Mouse (Mus musculus): Measurements from ENCODE around the gene Gpr82. TPM values are rescaled to one million over a fixed set of nuclear protein-coding genes. Genes with fewer than 3 reads are reported as not detected.

Gene Gpr82
- not detected for total RNA-seq (2021)

- DNase-seq (ENCODE audit: extremely low spot score in 1 of 2, low spot score in 1 of 2): no peak
Observed at GRCm38 (mm10) chrX:13661063-13661462, at the start of gene Gpr82. Gpr82 (plus strand) TSS chrX:13661363.

GRCm38 (mm10) chrX:13612115-13612514, 49.0 kb upstream of the Gpr82 start:
- no peak for DNase-seq (ENCODE audit: extremely low spot score in 1 of 2, low spot score in 1 of 2)

DNA sequence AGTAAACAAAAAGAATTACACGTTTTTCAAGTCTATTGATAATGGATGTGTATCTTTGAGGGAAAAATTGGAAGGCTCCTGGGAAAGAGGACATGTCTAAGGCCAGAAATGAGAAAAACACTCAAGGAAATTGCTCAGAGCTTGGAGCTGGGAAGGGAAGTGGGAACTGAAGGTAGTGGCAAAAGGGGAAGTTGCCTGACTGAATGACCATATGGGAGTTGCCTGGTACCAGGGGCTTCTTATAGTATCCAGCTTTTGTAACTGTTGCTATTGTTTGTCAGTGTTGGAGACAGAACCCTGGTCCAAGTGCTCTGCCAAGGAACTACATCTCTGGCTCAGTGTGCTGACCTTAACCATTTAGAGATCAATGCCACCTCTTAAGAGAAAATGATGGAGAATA, 44.4 kb upstream of the Gpr82 start:
- DNase-seq (ENCODE audit: extremely low spot score in 1 of 2, low spot score in 1 of 2): no peak

DNA sequence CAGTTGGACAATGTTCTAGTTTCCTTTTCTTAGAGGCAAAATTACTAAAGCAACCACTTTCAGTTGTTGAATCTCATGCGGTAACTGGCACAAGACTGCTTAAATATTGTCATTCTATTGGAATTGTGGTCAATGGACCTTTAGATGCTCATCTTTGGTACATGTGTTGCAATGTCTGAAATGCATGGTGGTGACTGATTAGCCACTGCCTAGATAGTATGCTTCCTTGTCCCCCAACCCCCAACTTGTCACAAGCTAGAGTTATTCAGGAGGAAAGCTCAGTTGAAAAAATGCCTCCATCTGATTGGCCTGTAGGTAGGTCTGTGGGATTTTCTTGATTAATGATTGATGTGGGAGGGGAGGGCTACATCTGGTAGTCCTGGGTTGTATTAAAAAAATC, 43.9 kb upstream of the Gpr82 start:
- no peak for DNase-seq (ENCODE audit: extremely low spot score in 1 of 2, low spot score in 1 of 2)

DNA sequence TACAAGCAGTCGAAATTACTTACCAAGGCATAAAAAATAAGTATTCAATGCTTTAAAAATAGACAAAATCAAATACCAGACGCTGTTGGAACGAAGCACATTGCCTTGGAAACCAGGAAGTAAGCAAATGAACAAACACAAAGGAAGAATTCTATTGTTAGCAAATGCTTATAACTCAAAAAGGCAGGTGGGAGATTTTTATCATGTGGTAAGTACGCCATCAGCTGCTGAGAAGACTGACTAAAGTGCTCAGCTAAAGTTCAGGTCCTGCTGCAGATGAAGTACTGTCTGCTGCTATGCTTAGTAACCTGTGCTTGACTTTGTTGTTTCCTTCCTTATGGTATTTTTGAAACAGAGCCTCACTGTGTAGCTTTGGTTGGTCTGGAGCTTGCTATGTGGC, 42.7 kb upstream of the Gpr82 start:
- DNase-seq (ENCODE audit: extremely low spot score in 1 of 2, low spot score in 1 of 2): no peak

DNA sequence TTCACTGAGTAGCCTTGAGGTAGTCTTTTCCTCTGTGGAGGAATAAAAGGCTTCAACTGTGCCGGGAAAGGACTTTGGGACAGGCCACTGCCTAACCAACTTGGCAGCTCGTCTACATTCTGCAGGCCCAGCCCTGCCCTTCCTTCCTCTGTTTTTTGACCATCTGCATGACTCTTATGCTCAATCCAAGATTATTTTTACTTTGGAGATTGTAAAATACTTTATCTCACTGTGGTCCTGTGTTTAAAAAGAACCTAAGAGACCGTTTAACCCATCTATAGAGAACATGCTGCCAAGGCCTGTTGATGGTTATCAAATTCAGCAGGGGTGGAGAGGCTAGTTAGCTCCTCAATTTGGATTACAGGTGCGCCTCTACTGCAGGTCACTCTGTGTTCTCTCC, 39.7 kb upstream of the Gpr82 start:
- no peak for DNase-seq (ENCODE audit: extremely low spot score in 1 of 2, low spot score in 1 of 2)

GRCm38 (mm10) chrX:13622654-13623053, 38.5 kb upstream of the Gpr82 start:
- DNase-seq (ENCODE audit: extremely low spot score in 1 of 2, low spot score in 1 of 2): no peak

GRCm38 (mm10) chrX:13631599-13632283, 29.4 kb upstream of the Gpr82 start, which contains the start of gene Gpr34:
Gpr34 (plus strand) TSS chrX:13632089.
- DNase-seq (ENCODE audit: extremely low spot score in 1 of 2, low spot score in 1 of 2): no peak

GRCm38 (mm10) chrX:13636398-13636797, 24.8 kb upstream of the Gpr82 start:
- no peak for DNase-seq (ENCODE audit: extremely low spot score in 1 of 2, low spot score in 1 of 2)

DNA sequence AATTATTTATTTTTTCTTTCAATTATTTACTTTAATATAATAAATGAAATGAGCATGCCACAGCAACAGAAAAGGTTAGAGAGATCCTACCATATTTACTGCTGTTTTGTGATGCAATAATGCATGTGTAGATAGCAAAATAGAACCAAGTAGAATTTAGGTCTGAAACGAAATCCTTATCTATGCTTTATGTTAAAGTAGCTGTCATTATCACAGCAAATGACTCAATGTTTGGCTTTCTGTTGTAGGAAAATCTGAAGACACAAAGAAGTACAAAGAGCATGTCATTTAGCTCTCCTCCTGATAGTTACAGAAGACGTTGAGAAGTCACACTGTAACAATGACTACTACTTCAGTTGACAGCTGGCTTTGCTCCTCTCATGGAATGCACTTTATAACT, 22.3 kb upstream of the Gpr82 start:
- DNase-seq (ENCODE audit: extremely low spot score in 1 of 2, low spot score in 1 of 2): no peak

GRCm38 (mm10) chrX:13651889-13652288, 9.3 kb upstream of the Gpr82 start:
- DNase-seq (ENCODE audit: extremely low spot score in 1 of 2, low spot score in 1 of 2): no peak

DNA sequence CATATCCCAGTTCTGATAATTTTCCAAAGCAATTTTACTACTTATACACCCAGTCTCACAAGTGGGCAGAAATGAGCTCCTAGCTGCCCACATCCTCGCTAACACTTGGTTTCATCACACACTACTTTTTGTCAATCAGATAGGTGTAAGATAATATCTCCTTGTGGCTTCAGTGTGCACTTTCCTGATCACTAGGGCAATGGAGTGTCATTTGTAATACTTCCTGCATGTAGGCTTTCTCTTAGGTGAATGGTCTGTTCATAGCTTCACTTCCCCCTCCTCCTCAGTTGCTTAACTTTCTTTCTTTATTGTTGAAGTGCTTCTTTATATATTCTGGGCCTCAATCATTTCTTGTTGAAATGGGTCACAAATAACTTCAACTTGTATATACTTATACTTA, 8.9 kb upstream of the Gpr82 start:
- DNase-seq (ENCODE audit: extremely low spot score in 1 of 2, low spot score in 1 of 2): no peak

GRCm38 (mm10) chrX:13655005-13655421, 6.2 kb upstream of the Gpr82 start:
- DNase-seq (ENCODE audit: extremely low spot score in 1 of 2, low spot score in 1 of 2): no peak

- DNase-seq (ENCODE audit: extremely low spot score in 1 of 2, low spot score in 1 of 2): no peak
Observed at GRCm38 (mm10) chrX:13655906-13656305, 5.3 kb upstream of the Gpr82 start.

GRCm38 (mm10) chrX:13656721-13657120, 4.4 kb upstream of the Gpr82 start:
- peak in 1 of 2 experiments; percentile 77 for DNase-seq (ENCODE audit: extremely low spot score in 1 of 2, low spot score in 1 of 2)

DNA sequence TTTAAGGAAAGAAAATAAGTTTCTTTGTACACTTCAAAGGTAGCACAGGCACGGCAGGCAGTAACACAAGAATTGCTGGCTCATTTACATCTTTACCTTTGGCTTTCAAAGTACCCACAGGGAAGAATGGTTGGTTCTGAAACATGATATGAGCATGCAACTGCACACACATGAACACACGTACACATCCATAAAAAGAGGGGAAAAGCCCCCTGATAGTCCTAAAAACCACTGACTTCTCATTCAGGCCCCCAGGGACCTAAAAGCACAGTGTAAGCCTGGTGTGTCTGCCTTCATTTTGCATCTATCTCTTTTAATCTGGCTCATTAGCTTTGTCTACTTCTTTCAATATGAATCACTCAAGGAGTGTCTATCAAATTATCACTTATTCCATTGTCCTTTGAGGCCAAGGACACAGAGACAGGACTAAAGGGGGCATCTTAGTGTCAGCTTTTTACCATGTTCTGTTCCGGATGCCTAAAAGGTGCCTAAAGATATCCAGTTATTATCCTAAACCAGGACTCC, 2.5 kb upstream of the Gpr82 start:
- no peak for DNase-seq (ENCODE audit: extremely low spot score in 1 of 2, low spot score in 1 of 2)

GRCm38 (mm10) chrX:13659201-13659890, 1.8 kb upstream of the Gpr82 start:
- no peak for DNase-seq (ENCODE audit: extremely low spot score in 1 of 2, low spot score in 1 of 2)

- no peak for DNase-seq (ENCODE audit: extremely low spot score in 1 of 2, low spot score in 1 of 2)
Observed at GRCm38 (mm10) chrX:13668867-13669266, 7.7 kb downstream of the Gpr82 start.

DNA sequence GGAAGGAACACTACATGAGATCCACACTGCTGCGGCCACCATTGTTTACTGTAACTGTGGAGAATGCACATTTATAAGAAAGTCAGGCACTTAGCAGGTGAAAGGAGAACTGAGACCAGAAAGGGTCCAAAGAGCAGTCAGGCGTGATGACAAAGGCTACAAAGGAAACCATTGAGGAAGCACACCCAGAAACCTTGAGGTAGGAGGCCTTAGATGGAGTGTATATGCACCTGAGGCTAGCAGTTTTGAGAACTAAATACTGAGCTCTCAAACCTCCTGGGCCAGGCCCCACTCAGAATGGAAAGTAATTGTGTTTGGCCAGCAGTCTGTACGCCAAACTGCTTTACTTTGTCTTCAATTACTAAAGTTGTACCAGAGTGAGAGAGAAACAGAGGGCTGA, 9.2 kb downstream of the Gpr82 start:
- no peak for DNase-seq (ENCODE audit: extremely low spot score in 1 of 2, low spot score in 1 of 2)

- DNase-seq (ENCODE audit: extremely low spot score in 1 of 2, low spot score in 1 of 2): no peak
Observed at GRCm38 (mm10) chrX:13673001-13673400, 11.8 kb downstream of the Gpr82 start.

DNA sequence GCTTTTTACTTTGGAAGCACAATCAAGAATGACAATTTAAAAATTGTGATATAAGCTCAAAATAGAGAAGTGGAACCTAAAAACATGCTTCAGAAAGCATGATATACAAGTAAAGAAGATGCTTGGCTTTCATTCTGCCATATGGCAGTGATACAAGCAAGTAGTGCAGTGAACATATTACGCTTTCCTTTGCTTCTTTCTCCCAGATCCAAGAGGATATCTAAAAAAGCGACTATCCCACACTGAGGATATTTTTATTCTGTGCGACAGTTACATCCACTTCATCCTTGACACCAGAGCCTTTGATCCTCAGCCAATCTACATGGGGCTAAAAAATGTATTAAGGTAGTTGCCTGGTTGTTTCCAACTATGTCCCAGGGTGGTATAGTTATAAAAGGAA, 20.6 kb downstream of the Gpr82 start:
- DNase-seq (ENCODE audit: extremely low spot score in 1 of 2, low spot score in 1 of 2): no peak

- DNase-seq (ENCODE audit: extremely low spot score in 1 of 2, low spot score in 1 of 2): no peak
Observed at GRCm38 (mm10) chrX:13686589-13686988, 25.4 kb downstream of the Gpr82 start.

All from layer of hippocampus, postnatal 25 days (tissue).